Mouse (Mus musculus): ENCODE measurements around the gene Daam1.

- TF ChIP-seq CTCF (IDR thresholded peaks at IDR 0.05; ENCODE audit: extremely low read depth, insufficient read depth, low read length) (no peak), POLR2A (IDR thresholded peaks at IDR 0.05; ENCODE audit: extremely low read depth, insufficient read depth, low read length) (no peak)
Measured at GRCm38 (mm10) chr12:71956980-71957379, 126.1 kb downstream of the Daam1 start.

All from cortical plate, adult 2 months (tissue).